Mouse (Mus musculus): ENCODE data around the gene Mettl14. TPM values are rescaled to one million over a fixed set of nuclear protein-coding genes. Genes with fewer than 3 reads are reported as not detected.
"Not testable (repeated sequence)": the region's sequence is repeated elsewhere in the genome, so short reads cannot be mapped to it uniquely, and the experiment has no call there.

Mettl14 gene
- total RNA-seq, 2 experiments from 2014 or later: 12.9 to 13.3 TPM

DNA sequence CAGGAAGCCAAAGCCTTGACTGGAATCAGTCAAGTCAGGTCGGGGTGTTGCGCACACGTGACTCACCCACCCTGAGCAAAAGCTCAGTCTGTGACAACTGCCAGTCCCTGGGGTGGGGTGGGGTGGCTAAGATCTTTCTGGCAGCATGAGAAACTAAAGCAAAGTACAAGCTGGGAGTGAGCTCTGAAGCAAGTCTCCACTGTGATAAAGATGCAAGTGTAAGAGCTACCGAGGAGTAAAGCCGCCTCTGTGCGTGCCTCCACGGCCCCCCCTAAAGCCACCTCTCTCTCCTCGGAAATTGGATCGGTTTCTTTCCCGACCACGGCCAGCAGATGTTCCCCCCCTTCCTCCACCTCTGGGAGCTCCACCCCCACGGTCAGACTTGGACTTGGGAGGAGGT lies 16.7 kb downstream of the Mettl14 start:
- no peak for DNase-seq (ENCODE audit: low spot score in 2 of 2)

- not testable (repeated sequence) for DNase-seq (ENCODE audit: low spot score in 2 of 2)
These were observed 19.1 kb downstream of the Mettl14 start for GRCm38 (mm10) chr3:123366820-123367219.

GRCm38 (mm10) chr3:123356377-123356991 lies 29.4 kb downstream of the Mettl14 start:
- DNase-seq (ENCODE audit: low spot score in 2 of 2): no peak

GRCm38 (mm10) chr3:123354388-123354787 lies 31.5 kb downstream of the Mettl14 start:
- DNase-seq (ENCODE audit: low spot score in 2 of 2): no peak

DNA sequence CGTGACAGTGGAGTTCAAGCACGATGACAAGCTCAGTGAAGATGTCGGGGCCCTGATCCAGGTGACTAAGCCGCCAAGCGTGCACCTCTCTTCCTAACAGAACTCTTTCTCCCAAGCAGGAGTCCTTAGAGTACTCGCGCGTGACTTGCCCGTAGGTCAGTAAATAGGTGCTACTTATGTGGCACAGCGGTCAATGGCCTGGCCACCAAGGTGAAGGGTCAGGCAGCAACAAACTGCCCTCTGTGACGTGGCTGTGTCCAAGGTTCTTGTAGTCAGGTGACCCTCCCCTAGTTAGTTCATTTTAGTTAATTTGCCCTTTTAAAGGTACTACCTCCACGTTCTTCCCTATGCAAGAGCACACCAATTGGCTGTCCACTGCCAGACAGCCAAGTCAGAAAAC lies 32.2 kb downstream of the Mettl14 start:
- DNase-seq (ENCODE audit: low spot score in 2 of 2): no peak

DNA sequence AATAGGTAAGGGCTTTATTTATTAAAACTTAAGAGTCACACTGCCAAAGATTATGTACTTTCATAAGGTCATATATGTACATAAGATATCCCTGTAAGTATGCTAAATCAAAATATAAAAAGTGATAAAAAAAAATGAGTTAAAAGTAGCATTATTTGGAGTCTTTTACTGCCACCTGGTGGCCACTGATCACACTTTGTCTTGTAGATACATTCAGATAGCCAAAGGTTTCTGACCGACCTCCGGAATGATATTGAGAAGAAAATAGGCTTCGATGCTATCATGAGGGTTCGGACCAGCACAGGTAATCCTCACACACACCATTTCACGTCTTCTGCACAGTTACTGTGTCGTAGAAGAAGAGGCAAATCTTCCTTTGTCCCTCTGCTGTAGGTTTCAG lies 32.7 kb downstream of the Mettl14 start:
- peak in 1 of 2 experiments; percentile 26 for DNase-seq (ENCODE audit: low spot score in 2 of 2)

- no peak for DNase-seq (ENCODE audit: low spot score in 2 of 2)
These were observed 34.4 kb downstream of the Mettl14 start for GRCm38 (mm10) chr3:123351519-123351918.

DNA sequence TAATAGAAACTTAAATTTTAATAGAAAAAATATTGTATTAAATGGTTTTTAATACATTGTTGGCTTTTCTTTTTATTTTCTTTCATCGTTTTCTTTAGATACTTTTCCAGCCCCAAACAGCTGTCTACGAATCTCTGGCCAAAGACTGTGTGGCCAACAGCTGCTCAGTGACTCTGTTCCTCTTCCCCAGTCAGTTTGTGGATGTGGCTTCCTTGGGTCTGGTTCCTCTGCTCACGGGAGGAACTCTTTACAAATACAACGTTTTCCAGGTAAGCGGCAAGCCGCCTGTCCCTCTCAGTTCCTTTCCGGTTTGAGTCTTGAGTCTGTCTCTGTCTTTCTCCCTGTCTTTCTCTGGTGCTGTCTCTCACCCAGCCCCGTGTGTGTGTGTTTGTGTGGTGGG lies 35.3 kb downstream of the Mettl14 start:
- no peak for DNase-seq (ENCODE audit: low spot score in 2 of 2)

GRCm38 (mm10) chr3:123348080-123348802 lies 37.7 kb downstream of the Mettl14 start:
- no peak for DNase-seq (ENCODE audit: low spot score in 2 of 2)

DNA sequence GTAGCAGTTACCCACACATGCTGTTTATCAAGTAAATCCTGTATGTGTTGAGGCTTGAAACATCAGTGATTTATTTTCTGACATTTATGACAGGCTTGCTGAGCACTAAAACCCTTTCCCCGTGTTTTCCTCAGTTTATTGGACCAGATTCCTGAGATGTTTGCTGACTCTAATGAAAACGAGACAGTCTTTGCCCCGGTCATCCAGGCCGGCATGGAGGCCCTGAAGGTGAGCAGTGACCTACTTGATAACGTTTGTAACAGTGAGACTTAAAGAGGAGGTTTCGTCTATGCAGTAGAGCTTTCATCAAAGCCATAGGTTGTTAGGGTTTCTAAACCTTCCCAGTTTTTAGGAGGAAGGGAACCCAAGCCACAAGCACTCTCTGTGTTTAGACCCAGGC lies 42.2 kb downstream of the Mettl14 start:
- no peak for DNase-seq (ENCODE audit: low spot score in 2 of 2)

GRCm38 (mm10) chr3:123341049-123341448 lies 44.9 kb downstream of the Mettl14 start:
- DNase-seq (ENCODE audit: low spot score in 2 of 2): no peak

DNA sequence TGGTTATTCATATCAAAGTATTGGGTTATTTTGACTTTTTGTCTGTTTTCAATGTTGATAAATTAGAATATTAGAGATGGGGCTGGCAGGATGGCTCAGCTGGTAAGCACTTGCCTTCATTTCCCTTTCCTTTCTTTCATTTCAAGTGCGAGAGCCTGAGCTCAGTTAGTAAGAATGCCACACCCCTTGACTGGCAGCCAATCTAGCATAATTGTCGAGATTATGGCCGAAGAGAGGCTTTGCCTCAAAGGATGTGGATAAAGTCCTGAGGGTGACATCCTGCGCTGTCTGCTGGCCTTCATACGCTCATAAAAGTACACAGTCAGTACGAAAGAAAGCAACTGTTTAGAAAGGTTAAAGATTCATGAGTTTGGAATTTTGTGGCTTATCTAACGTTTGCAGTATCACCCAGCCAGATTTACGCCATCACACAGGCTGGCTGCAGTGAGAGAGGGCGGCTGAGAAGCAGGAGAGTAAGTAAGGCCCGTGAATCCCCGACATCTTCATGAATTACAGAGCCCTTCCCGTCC lies 47.2 kb downstream of the Mettl14 start:
- no peak for DNase-seq (ENCODE audit: low spot score in 2 of 2)

DNA sequence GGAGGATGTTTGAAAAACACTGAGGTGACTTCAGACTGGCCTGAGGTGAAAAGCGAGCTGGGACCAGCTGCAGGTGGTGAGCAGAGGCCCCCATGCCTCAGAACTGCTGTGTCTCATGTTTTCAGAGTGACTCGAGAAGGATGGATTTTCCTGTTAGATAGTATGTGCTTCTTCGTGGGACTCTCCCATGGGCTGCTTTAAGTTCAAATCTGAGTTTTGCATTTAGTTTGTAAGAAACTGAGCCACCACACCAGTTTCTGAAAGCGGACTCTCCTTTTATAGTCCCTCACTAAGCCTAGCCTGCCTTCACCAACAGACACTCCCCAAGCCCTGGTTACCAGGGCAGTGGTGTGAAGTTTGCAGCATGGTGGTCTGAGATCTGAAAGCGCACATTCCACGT lies 48.1 kb downstream of the Mettl14 start:
- no peak for DNase-seq (ENCODE audit: low spot score in 2 of 2)

DNA sequence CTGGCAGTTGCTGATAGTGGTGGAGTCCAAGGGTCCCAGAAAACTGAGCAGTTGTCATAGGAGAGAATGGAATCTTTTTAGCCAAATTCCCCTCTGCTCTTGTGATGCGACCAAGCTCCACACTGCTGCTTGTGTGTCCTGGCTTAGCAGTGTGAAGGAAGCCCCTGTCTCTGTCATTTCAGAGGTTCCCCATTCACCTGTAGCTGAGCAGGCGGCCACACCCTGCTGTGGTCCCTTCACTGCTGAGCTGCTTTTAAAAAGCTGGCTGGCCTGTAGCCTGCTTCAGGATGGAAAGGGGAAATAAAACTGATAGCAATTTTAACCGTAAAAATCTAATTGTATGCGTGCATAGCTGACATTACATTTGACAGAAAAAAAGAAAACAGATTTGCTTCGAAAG lies 49.0 kb downstream of the Mettl14 start:
- DNase-seq (ENCODE audit: low spot score in 2 of 2): no peak

GRCm38 (mm10) chr3:123336455-123336854 lies 49.5 kb downstream of the Mettl14 start:
- no peak for DNase-seq (ENCODE audit: low spot score in 2 of 2)

- DNase-seq (ENCODE audit: low spot score in 2 of 2): no peak
These were observed 50.4 kb downstream of the Mettl14 start for GRCm38 (mm10) chr3:123335480-123335879.

- no peak for DNase-seq (ENCODE audit: low spot score in 2 of 2)
These were observed 51.0 kb downstream of the Mettl14 start for GRCm38 (mm10) chr3:123334947-123335346.

- DNase-seq (ENCODE audit: low spot score in 2 of 2): no peak
These were observed 52.9 kb downstream of the Mettl14 start for GRCm38 (mm10) chr3:123333055-123333424.

GRCm38 (mm10) chr3:123332330-123333054 lies 53.4 kb downstream of the Mettl14 start:
- no peak for DNase-seq (ENCODE audit: low spot score in 2 of 2)

DNA sequence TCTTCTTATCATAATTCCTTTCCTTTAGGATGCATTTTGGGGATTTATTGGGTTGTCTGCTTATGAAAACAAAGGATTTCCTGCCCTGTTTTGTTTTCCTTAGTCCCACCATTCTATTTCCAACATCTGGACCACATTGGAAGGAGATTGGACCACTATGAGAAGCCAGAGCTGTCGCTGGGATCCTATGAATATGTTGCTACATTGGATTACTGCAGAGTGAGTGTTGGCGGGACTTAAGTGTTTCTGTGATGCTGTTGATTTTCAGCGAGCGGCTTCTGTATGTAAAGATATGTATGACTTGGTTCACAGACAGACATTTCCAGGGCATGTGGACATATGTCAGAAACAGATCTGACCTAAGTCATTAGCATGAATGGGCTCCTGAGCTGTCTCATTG lies 55.7 kb downstream of the Mettl14 start:
- DNase-seq (ENCODE audit: low spot score in 2 of 2): no peak

DNA sequence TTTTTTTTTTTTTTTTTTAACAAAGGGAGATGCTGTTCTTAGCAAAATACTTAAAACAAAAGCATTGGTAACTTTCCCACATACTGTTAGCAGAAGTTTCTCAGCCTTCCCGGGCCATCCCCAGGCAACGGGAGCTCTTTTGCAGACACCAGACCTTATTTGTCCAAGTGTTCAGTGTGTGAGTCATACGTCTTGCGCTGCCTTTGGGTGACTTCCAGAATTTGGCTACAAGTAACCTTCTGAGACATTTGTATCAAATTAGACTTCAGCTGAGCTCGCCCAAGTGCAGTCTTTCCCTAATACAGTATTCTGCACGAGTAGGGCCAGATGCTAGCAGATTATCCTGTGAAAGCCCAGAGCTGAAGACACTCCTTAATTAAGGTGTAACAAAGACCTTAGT lies 56.7 kb downstream of the Mettl14 start:
- peak; percentile 28 to 68 for DNase-seq (ENCODE audit: low spot score in 2 of 2)

DNA sequence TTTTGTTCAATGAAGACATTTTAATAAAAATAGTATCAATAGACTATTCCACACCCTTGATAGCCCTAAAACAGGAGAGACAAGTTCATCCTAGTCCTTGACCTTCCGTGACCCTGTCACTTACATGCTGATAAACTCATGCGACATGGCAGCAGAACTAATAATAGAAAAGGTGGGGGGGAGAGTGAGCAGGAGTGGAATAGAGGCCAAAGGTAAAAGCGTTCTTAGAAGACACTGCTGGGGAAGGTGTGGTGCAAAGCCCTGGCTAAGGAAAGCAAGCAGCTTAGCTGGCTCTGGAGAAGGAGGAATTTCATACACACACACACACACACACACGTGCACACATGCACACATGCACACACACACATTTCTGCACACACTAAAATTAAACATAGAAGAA lies 61.6 kb downstream of the Mettl14 start:
- no peak for DNase-seq (ENCODE audit: low spot score in 2 of 2)
